Mouse (Mus musculus): ENCODE measurements around the gene Ufd1. TPM values are rescaled to one million over a fixed set of nuclear protein-coding genes. Genes with fewer than 3 reads are reported as not detected.

Gene Ufd1
- total RNA-seq, 2 experiments from 2014 or later = 40.3 to 46.4 TPM

- intact Hi-C loops (cut with DNase I) = no loop called here
- peak; percentile 15 to 34 for DNase-seq
Measured at GRCm38 (mm10) chr16:18877386-18878090, 66.0 kb downstream of the Ufd1 start.

DNA sequence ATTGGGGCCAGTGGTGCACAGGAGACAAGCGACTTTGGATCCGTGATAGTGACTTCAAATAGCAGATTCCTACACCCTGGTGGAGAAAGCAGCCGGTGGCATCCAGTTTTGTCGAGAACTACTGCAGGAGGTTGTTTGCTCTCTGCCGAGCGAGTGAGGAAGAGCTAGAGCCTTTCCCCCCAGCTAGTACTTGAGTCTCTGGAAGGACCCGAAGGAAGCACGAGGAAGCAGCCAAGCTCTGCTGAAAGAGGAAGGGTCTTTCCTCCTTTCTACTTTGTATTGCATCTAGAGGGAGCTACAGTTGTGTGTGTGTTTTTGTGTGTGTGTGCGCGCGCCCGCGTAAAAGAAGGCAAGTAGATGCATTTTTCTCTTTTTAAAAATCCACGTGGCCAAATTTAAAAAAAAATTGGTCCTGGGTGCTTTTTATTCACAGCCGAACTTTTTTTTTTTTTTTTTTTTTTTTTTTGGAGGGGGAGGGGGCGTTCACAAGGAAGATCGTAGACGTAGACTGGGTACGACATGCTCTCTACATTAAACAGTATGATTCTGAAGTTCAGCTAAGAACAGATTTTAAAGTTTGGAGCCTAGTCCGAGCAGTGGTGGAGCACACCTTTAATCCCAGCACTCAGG, 66.6 kb downstream of the Ufd1 start:
- intact Hi-C loops (cut with DNase I) = no loop called here
- no peak for DNase-seq

DNA sequence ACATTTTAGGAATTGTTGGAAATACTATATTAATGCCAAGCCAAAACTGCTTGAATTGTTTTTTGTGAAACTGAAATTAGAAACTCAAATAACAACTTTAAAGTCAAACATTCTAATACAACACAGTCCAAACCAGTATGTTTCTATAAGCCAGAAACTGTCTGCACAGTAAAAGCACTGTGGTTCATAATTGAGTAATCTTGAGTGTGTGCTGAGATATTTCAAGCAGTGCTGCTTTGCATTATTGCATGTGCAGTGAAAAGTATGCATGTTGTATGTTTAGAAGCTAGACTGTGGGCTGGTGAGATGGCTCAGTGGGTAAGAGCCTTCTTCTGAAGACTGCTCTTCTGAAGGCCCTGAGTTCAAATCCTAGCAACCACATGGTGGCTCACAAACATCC, 72.5 kb downstream of the Ufd1 start:
- no peak for DNase-seq

More for the DNA sequence above, 72.5 kb downstream of the Ufd1 start:
- intact Hi-C loops (cut with DNase I) = no loop called here

Other genes with a start within 250 kb of the Ufd1 start
- 10 to 100 TPM in 1 of 2 experiments, 1 to 10 TPM in 1; 8.7 to 11.1 TPM for gene Tbx1, start 221.1 kb upstream of the Ufd1 start, total RNA-seq (2021)
- gene Gp1bb, start 189.4 kb upstream of the Ufd1 start, total RNA-seq (2021) = not detected
- 1 to 10 TPM in 1 of 2 experiments, under 1 TPM in 1; 0.94 to 1.5 TPM for gene Gm49601, start 185.4 kb upstream of the Ufd1 start, total RNA-seq (2021)
- gene Sept5, start 181.8 kb upstream of the Ufd1 start, total RNA-seq (2021) = 1 to 10 TPM; 2.7 TPM
- gene Cldn5, start 34.9 kb upstream of the Ufd1 start, total RNA-seq (2021) = 10 to 100 TPM in 1 of 2 experiments, 1 to 10 TPM in 1; 9.5 to 13.5 TPM
- 1 to 10 TPM; 1.6 to 2.1 TPM for gene Cdc45, start 208 bp downstream of the Ufd1 start, total RNA-seq (2021)
- 10 to 100 TPM; 14.4 to 17.6 TPM for gene 2510002D24Rik, start 24.8 kb downstream of the Ufd1 start, total RNA-seq (2021)
- gene Gm28539, start 24.8 kb downstream of the Ufd1 start, total RNA-seq (2021) = 1 to 10 TPM in 1 of 2 experiments, not detected in 1; 1.7 TPM
- 10 to 100 TPM; 42.7 to 43.1 TPM for gene Mrpl40, start 65.1 kb downstream of the Ufd1 start, total RNA-seq (2021)
- 10 to 100 TPM; 21.4 to 23.0 TPM for gene Hira, start 65.3 kb downstream of the Ufd1 start, total RNA-seq (2021)

Measured in gastrocnemius, postnatal 36 days (tissue).